Mouse (Mus musculus) lung, postnatal 0 days (tissue): ENCODE data around the gene Tbr1.

Source experiments
- CTCF ChIP-seq: IDR thresholded peaks from 2 replicates; pipeline ENCODE4 v1.5.1; 2016; ENCODE audit warnings: antibody characterized with exemption, mild to moderate bottlenecking
- EP300 ChIP-seq: IDR thresholded peaks from 2 replicates; pipeline ENCODE4 v1.6.1; 2016; ENCODE audit warnings: antibody characterized with exemption, mild to moderate bottlenecking, control low read depth

GRCm38 (mm10) chr2:61760044-61760443 is 42.7 kb upstream of the Tbr1 start:
- TF ChIP-seq CTCF, result no peak
- no peak for TF ChIP-seq EP300
